Mouse (Mus musculus): ENCODE data around the gene Sema5b. TPM values are rescaled to one million over a fixed set of nuclear protein-coding genes. Genes with fewer than 3 reads are reported as not detected.
"Not testable (repeated sequence)": the region's sequence is repeated elsewhere in the genome, so short reads cannot be mapped to it uniquely, and the experiment has no call there.

The Sema5b gene
- polyA plus RNA-seq, 1 experiment from 2014 or later: 6.4 TPM

DNA sequence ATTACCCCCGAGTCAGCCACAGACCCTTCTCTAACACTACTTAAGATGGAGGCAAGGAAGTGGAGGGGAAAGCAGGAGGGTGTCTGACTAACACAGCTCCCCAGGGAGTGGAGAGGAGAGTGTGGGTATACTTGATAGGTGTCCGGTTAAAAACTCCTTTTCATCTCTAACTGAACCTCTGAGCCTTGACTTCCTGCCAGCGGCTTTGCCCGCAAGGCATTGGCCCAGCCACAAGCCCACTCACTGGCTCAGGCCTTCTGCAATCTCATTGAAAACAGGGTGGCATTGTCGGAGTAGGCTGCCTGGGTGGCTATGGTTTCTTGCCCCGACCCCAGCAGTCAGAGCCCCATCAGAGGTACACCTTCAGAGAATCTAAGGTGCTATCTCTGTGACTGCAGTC lies 20.6 kb downstream of the Sema5b start:
- H3K27ac ChIP-seq: no peak overlapping the region
- H3K4me3 ChIP-seq: no peak overlapping the region
- no peak overlapping the region for H3K9ac ChIP-seq
- H3K4me2 ChIP-seq (replicated peaks): no peak overlapping the region
- no peaks in the 10 kb centered on the region for H3K27me3 ChIP-seq
- H3K36me3 ChIP-seq: no peaks in the 10 kb centered on the region
- H3K4me1 ChIP-seq: peaks cover 17% of the 10 kb centered on the region
- no peak for ATAC-seq (ENCODE audit: low FRiP score, low read depth)
- H3K9me3 ChIP-seq: no peaks in the 10 kb centered on the region
- WGBS: 66% methylated on average over 6 of the region's 6 CpGs

DNA sequence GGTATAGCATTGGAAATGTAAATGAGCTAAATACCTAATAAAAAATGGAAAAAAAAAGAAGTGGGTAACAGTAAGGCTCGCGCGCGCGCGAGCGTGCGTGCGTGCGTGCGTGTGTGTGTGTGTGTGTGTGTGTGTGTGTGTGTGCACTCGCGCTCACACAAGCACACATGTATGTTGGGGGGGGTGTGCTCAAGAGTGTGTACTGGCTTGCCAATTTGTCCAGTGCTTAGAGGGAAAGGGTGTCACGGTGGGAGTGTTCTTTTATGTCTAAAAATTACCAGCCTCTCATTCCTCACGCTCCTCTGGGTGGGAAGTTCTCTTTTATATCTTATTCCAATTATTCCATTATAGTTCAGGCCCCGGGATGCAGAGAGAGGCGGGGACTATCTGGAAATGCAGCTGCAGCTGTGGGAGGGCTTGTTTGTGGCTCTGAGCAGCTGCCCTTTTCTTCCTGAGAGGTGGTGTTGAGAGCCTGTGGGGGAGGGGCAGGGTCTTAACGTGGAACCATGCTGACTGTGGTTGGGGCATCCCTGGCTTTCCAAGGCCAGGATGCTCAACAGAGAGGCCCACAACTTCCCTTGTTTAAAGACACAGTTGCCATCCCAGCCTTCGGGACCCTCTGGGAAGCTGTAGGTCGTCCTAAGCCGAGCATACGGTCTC lies 23.4 kb downstream of the Sema5b start:
- Histone ChIP-seq H3K4me2 (replicated peaks) (peak overlapping the region; percentile 30), H3K27me3 (no peaks in the 10 kb centered on the region), H3K4me3 (no peak overlapping the region), H3K9ac (no peak overlapping the region), H3K9me3 (no peaks in the 10 kb centered on the region), H3K4me1 (peaks cover 10% of the 10 kb centered on the region), H3K27ac (no peak overlapping the region), H3K36me3 (no peaks in the 10 kb centered on the region)
- WGBS: 61% methylated on average over 22 of the region's 22 CpGs
- peak; percentile 61; the same call in 1 of the 2 replicates for ATAC-seq (ENCODE audit: low FRiP score, low read depth)

DNA sequence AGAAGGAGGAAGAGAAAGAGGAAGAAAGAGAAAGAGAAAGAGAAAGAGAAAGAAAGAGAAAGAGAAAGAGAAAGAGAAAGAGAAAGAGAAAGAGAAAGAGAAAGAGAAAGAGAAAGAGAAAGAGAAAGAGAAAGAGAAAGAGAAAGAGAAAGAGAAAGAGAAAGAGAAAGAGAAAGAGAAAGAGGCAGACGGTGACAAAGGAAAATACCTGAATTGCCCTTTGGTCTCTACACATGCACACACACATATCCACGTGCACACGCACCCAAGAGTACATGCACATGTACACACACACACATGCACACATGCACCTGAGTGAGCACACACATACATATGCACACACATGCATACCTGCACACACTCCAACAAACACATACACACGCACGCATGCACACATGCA lies 24.7 kb downstream of the Sema5b start:
- WGBS: 93% methylated on average over 5 of the region's 5 CpGs
- not testable (repeated sequence) for H3K27ac ChIP-seq; H3K9ac ChIP-seq; H3K4me3 ChIP-seq; H3K4me1 ChIP-seq; H3K9me3 ChIP-seq; H3K4me2 ChIP-seq (replicated peaks); H3K27me3 ChIP-seq; ATAC-seq (ENCODE audit: low FRiP score, low read depth); H3K36me3 ChIP-seq

DNA sequence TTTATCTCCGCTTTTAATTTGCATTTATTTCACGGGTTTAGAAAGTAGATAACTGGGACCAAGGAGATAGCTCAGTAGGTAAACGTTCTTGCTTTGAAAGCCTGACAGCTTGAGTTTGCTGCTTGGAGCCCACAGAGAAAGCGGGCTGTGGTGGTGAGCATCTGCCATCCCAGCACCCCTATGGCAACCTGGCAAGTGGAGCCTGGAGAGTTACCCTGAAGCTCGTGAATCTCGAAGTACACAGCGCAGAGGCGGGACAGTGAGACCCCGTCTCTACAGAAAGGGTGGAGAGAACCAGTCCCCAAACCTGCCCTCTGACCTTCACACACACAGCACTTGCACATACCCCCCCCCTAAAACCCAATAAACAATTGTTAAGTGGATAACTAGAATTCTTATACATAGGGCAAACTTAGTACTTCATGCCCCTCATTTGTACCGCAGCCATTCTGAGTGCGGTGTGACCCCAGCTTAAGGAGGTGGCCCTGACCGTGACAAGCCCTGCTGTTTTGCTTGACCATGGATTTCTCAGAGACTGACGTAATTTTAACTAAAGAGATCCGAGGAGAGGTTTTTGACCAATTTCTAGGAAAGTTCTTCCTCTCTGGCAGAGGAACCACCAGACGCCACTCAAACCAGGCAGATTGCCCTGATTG lies 27.4 kb downstream of the Sema5b start:
- H3K27ac ChIP-seq: no peak overlapping the region
- H3K9ac ChIP-seq: no peak overlapping the region
- H3K4me1 ChIP-seq: peaks cover 10% of the 10 kb centered on the region
- no peak overlapping the region for H3K4me3 ChIP-seq
- no peaks in the 10 kb centered on the region for H3K36me3 ChIP-seq
- no peak for ATAC-seq (ENCODE audit: low FRiP score, low read depth)
- H3K9me3 ChIP-seq: no peaks in the 10 kb centered on the region
- no peaks in the 10 kb centered on the region for H3K27me3 ChIP-seq
- WGBS: 76% methylated on average over 15 of the region's 15 CpGs
- H3K4me2 ChIP-seq (replicated peaks): no peak overlapping the region

DNA sequence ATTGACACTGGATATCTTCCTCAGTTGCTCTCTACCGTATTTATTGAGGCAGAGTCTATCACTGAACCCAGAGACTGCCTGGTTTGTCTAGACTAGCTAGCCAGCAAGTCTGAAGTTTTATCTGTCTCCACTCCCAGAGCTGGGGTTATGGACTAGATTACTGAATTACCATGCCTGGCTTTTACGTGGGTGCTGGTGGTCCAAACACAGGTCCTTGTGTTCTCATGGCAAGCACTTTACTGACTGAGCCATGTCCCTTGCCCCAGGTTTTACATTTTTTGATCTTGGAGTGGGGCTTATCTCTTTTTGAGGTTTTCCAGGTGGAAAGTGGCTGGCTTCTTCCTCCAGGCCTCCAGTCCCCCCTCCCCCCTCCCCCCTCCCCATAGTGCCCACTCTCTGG lies 28.4 kb downstream of the Sema5b start:
- peaks cover 8% of the 10 kb centered on the region for H3K4me1 ChIP-seq
- H3K36me3 ChIP-seq: no peaks in the 10 kb centered on the region
- ATAC-seq (ENCODE audit: low FRiP score, low read depth): no peak
- H3K9me3 ChIP-seq: no peaks in the 10 kb centered on the region
- H3K27me3 ChIP-seq: no peaks in the 10 kb centered on the region
- no peak overlapping the region for H3K27ac ChIP-seq
- H3K4me3 ChIP-seq: no peak overlapping the region
- WGBS: 64% methylated on average over 2 of the region's 2 CpGs
- no peak overlapping the region for H3K9ac ChIP-seq
- H3K4me2 ChIP-seq (replicated peaks): no peak overlapping the region

DNA sequence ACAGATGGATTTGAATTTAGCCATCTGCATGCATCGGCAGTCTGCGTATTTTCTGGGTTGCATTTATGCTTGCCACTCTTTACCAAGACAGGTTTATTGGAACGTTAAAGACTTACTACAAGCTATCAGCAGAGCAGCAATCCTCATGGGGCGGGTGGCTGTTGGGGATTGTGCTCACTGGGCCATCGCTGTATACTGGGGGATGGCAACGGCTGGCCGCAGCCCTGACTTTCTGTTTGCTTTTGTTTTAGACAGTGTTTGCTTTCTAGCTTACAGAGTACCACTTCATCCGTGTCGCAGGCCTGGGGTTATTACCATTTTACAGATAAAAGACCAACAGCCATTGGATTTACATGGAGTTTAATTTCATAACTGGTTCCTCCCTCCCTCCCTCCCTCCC lies 28.8 kb downstream of the Sema5b start:
- H3K27ac ChIP-seq: no peak overlapping the region
- no peaks in the 10 kb centered on the region for H3K9me3 ChIP-seq
- WGBS: 50% methylated on average over 9 of the region's 9 CpGs
- no peak for ATAC-seq (ENCODE audit: low FRiP score, low read depth)
- H3K4me2 ChIP-seq (replicated peaks): no peak overlapping the region
- no peaks in the 10 kb centered on the region for H3K27me3 ChIP-seq
- no peak overlapping the region for H3K4me3 ChIP-seq
- H3K4me1 ChIP-seq: peaks cover 4% of the 10 kb centered on the region
- H3K9ac ChIP-seq: no peak overlapping the region
- H3K36me3 ChIP-seq: no peaks in the 10 kb centered on the region

DNA sequence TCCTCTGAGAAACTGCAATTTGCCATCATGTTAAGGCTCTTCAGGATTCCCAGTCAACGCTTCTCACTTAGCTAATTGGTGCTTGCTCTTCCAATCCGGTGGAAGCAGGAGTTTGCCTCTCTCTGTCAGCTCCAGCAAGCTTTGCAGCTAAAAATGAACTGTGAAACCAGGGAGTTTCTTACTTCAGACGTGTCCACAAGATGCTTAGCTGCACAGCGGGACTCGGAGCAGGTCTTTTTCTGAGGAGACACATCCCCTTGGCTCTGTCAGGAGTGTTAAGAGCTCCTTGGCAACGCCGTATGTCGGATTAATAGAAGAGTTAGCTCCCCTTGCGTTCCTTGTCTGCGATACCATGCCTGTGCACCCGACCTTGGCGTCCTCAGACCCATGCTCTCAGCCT lies 29.7 kb downstream of the Sema5b start:
- no peaks in the 10 kb centered on the region for H3K27me3 ChIP-seq
- H3K27ac ChIP-seq: no peak overlapping the region
- no peak for ATAC-seq (ENCODE audit: low FRiP score, low read depth)
- no peak overlapping the region for H3K4me3 ChIP-seq
- no peak overlapping the region for H3K9ac ChIP-seq
- H3K4me1 ChIP-seq: peaks cover 6% of the 10 kb centered on the region; the same call in 1 of the 2 replicates
- H3K4me2 ChIP-seq (replicated peaks): no peak overlapping the region
- H3K9me3 ChIP-seq: no peaks in the 10 kb centered on the region
- H3K36me3 ChIP-seq: no peaks in the 10 kb centered on the region
- WGBS: 64% methylated on average over 12 of the region's 12 CpGs

DNA sequence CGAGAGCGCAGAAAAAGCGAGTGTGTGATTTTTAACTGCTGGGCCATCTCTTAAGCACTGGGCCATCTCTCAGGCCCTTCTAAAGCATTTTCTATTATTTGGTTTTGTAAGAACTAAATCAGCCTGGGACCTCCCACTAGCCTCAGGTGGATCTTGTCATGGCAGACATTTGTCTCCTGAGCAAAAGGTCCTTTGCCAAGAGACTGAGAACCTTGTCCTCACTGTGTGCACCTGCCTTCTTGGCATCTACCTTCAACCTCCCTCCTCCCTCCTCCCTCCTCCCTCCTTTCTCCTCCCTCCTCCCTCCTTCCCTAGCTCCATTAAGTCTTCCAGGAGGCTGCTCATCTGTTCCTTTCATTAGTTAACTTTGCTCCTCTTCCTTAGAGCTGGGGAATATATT lies 32.6 kb downstream of the Sema5b start:
- Histone ChIP-seq H3K27me3 (no peaks in the 10 kb centered on the region), H3K36me3 (no peaks in the 10 kb centered on the region), H3K4me1 (peaks cover 9% of the 10 kb centered on the region; the same call in 1 of the 2 replicates), H3K27ac (no peak overlapping the region), H3K4me3 (no peak overlapping the region), H3K9me3 (no peaks in the 10 kb centered on the region), H3K4me2 (replicated peaks) (no peak overlapping the region), H3K9ac (no peak overlapping the region)
- ATAC-seq (ENCODE audit: low FRiP score, low read depth): no peak
- 90% methylated on average over 3 of the region's 3 CpGs for WGBS

DNA sequence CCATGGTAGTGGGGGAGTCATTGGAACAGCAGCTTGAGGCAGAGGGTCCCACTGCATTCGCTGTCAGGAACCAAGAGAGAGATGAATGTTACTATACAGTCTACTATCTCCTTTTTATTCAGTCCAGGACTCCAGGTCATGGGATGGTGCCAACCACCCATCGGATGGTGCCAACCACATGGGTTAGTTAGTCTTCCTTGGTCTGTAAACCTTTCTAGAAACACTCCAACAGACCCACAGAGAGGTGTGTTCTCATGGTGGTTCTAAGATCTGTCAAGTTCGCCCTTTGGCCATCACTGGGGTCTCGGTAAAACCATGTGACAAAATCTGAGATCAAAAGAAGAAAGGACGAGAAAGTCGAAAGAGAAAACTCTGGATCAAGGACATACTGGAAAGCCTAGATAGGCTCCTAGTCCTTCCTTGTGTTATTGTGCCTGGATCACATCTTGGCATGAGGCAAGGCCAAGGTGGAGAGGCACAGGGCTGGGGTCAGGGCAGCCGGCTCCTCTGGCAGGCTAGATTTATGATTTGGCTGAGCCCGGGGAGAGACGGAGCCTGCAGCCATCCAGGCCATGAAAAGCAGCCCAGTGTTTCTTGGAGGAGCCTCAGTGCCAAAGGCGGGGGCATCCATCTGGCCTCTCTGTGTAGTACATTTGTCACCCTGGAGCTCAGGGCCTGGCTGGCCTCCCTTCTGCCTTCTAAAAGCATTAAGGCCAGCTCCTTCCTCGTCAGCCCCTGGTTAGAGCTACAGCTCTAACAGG lies 36.4 kb downstream of the Sema5b start:
- Histone ChIP-seq H3K27ac (no peak overlapping the region), H3K36me3 (no peaks in the 10 kb centered on the region), H3K4me1 (peaks cover 9% of the 10 kb centered on the region; the same call in 1 of the 2 replicates), H3K4me3 (no peak overlapping the region), H3K9ac (no peak overlapping the region), H3K4me2 (replicated peaks) (no peak overlapping the region), H3K27me3 (no peaks in the 10 kb centered on the region), H3K9me3 (no peaks in the 10 kb centered on the region)
- ATAC-seq (ENCODE audit: low FRiP score, low read depth): no peak
- 71% methylated on average over 11 of the region's 11 CpGs for WGBS

DNA sequence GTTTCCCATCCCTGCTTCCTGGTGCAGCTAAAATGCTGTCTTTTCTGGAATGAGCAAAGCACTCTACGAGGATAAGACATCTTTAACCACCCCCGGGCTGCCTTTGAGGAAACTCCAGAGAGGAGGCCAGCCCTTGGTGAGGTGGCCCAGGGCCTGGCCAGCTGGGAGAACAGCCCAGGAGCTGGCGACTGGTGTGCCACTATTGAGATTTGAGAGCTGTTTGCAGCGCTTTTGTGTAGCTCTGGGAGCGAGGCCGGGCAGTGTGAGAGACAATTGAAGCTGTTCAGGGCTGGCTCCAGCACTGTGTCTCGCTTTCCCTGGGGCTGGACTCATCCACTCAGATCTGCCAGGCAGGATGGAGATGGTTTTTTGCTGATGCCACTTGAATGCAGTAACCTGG lies 40.4 kb downstream of the Sema5b start:
- no peak for ATAC-seq (ENCODE audit: low FRiP score, low read depth)
- no peak overlapping the region for H3K9ac ChIP-seq

DNA sequence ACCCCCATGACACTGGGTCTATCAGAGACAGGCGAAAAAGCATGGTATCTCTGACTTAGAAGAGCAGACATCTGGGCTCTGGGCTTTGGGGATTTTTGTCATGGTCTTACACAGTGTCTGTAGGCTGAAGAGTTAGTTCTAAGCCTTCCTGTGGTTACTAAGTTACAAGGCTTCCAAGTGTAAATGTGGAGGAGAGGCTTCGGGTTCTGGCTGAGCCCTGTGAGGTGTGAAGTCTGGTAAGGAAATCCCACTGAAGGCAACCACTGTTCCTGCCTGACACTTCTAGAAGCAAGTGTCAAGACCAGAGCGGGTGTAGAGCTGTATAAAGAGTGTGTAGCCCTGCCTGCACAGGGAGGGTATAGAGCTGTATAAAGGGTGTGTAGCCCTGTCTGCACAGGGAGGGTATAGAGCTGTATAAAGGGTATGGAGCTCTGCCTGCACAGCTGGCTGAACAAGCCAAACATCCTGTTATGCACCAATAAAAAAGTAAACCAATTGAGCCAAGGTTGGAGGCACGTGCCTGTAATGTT lies 42.7 kb downstream of the Sema5b start:
- 37% methylated on average over 4 of the region's 4 CpGs for WGBS
- Histone ChIP-seq H3K9me3 (no peaks in the 10 kb centered on the region), H3K4me2 (replicated peaks) (no peak overlapping the region), H3K27ac (no peak overlapping the region), H3K9ac (no peak overlapping the region), H3K4me1 (peaks cover 37% of the 10 kb centered on the region), H3K36me3 (no peaks in the 10 kb centered on the region), H3K27me3 (no peaks in the 10 kb centered on the region), H3K4me3 (no peak overlapping the region)
- ATAC-seq (ENCODE audit: low FRiP score, low read depth): no peak

More for the DNA sequence above, 40.4 kb downstream of the Sema5b start:
- Histone ChIP-seq H3K4me3 (no peak overlapping the region), H3K4me2 (replicated peaks) (no peak overlapping the region), H3K4me1 (peaks cover 19% of the 10 kb centered on the region), H3K27ac (no peak overlapping the region), H3K36me3 (no peaks in the 10 kb centered on the region), H3K27me3 (no peaks in the 10 kb centered on the region), H3K9me3 (no peaks in the 10 kb centered on the region)
- 72% methylated on average over 7 of the region's 7 CpGs for WGBS

DNA sequence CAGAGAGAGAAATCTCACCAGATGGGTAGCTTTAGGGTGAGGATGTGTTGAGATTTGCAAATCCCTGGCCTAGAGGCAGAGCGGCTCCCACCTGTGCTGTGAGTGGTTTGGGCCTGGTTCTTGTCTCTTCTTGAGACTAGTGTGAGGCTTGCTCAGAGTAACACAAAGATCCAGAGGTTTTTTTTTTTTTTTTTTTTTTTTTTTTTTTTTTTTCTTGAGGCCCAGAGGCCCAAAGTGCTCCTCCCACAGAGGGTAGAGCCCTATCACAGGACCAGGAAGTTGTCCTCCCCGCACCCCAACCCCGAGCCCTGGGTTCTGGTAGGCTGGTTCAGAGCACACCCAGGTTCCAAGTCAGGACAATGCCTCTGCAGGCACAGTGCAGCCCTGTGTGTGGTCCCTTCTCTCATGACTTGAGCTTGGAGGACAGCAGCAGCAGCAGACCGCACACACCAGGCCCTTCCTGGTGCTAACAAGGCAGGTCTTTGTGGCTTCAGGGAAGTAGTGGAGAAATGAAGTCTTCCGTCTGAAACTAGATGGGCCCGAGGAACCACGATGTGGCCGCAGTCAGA lies 44.3 kb downstream of the Sema5b start:
- H3K9ac ChIP-seq: no peak overlapping the region
- 63% methylated on average over 8 of the region's 8 CpGs for WGBS
- H3K36me3 ChIP-seq: no peaks in the 10 kb centered on the region
- H3K9me3 ChIP-seq: no peaks in the 10 kb centered on the region
- peak; percentile 51; the same call in 1 of the 2 replicates for ATAC-seq (ENCODE audit: low FRiP score, low read depth)
- no peak overlapping the region for H3K4me2 ChIP-seq (replicated peaks)
- H3K4me1 ChIP-seq: peaks cover 52% of the 10 kb centered on the region
- H3K4me3 ChIP-seq: no peak overlapping the region
- H3K27me3 ChIP-seq: no peaks in the 10 kb centered on the region
- no peak overlapping the region; the same call in 1 of the 2 replicates for H3K27ac ChIP-seq
